Mouse (Mus musculus) myocyte (in vitro differentiated cells): ENCODE measurements at regions not wholly inside any gene's neighbourhood (a gene's known extent, or its start where the extent isn't known, plus 50 kb on each side); places are given as distances from the start of the nearest gene placed in this dataset.

Source experiments
- CEBPB ChIP-seq: IDR thresholded peaks from 2 replicates; pipeline ENCODE4 v1.6.1; 2011; ENCODE audit warnings: mild to moderate bottlenecking, moderate library complexity; ENCODE audit not compliant: poor library complexity, insufficient read depth, severe bottlenecking
- E2F4 ChIP-seq: IDR thresholded peaks from one replicate; pipeline ENCODE4 v1.6.1; 2011; ENCODE audit warnings: mild to moderate bottlenecking, control low read depth, moderate library complexity; ENCODE audit not compliant: insufficient read depth
- MYOD1 ChIP-seq, 3 experiments: IDR thresholded peaks; one replicate each; pipeline ENCODE4 v1.6.1; 2011; ENCODE audit warnings: control low read depth in 2 of 3, low read depth in 2 of 3, mild to moderate bottlenecking in 2 of 3, moderate library complexity in 1 of 3; ENCODE audit not compliant: insufficient read length in 2 of 3, control insufficient read depth in 1 of 3
- MYOG ChIP-seq, 3 experiments: IDR thresholded peaks; one replicate each; pipeline ENCODE4 v1.6.1; 2011; ENCODE audit warnings: control low read depth in 2 of 3, low read depth in 2 of 3, mild to moderate bottlenecking in 2 of 3; ENCODE audit not compliant: insufficient read length in 2 of 3, control insufficient read depth in 1 of 3, insufficient read depth in 1 of 3
- POLR2A ChIP-seq: IDR thresholded peaks from one replicate; pipeline ENCODE4 v1.6.1; 2011; ENCODE audit warnings: low read depth, mild to moderate bottlenecking, control low read depth, moderate library complexity; ENCODE audit not compliant: insufficient read length
- POLR2AphosphoS2 ChIP-seq: IDR thresholded peaks from one replicate; pipeline ENCODE4 v1.6.1; 2011; ENCODE audit warnings: low read depth, control low read depth; ENCODE audit not compliant: insufficient read length
- SRF ChIP-seq: IDR thresholded peaks from one replicate; pipeline ENCODE4 v1.6.1; 2011; ENCODE audit warnings: low read depth; ENCODE audit not compliant: control insufficient read depth, insufficient read length

DNA sequence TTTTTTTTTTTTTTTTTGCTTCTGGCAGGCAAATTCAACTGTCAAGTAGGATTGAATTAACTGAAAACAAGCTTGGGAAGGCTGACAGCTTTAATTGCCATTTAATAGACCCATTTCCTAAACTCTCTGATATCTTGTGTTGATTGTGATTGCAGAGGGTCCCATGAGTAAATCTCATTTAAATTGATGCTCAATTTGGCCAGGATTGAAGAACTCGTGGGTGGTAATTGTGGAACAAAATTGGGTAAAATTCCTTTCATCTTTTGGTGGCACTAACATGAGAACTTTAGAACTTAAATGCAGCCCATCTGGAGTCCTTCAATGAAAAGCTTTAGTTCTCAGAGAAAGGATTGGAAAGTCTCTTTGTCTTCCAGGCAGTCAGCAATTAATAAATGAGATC, 287.7 kb upstream of the Nbea start:
- no peak for TF ChIP-seq MYOD1 (IDR thresholded peaks at IDR 0.05; ENCODE audit: control insufficient read depth in 1 of 3, insufficient read length in 2 of 3, low read depth in 2 of 3)
- TF ChIP-seq POLR2A = no peak
- no peak for TF ChIP-seq MYOG (IDR thresholded peaks at IDR 0.05; ENCODE audit: control insufficient read depth in 1 of 3, insufficient read depth in 1 of 3, insufficient read length in 2 of 3, low read depth in 2 of 3)
- TF ChIP-seq POLR2AphosphoS2 = no peak
- no peak for TF ChIP-seq E2F4
- no peak for TF ChIP-seq CEBPB
- TF ChIP-seq SRF = no peak
